Mouse (Mus musculus) heart, adult 9 months (tissue): ENCODE results near the gene Gdi1.
A peak's percentile ranks its signal among the peaks of the same experiment; 100 is the strongest.
"Not testable (repeated sequence)": the region's sequence is repeated elsewhere in the genome, so short reads cannot be mapped to it uniquely, and the experiment has no call there.

Experiments
- DNase-seq, 2 experiments: peaks; one replicate each; pipeline ENCODE4 v3.0.0; 2022; ENCODE audit warnings: low spot score in 2 of 2

Gdi1 gene

GRCm38 (mm10) chrX:74329215-74329671 lies 24.4 kb downstream of the Gdi1 start:
- no peak for DNase-seq

- no peak for DNase-seq
Observed at GRCm38 (mm10) chrX:74330166-74330930, 25.6 kb downstream of the Gdi1 start.

- DNase-seq: no peak
Observed at GRCm38 (mm10) chrX:74352645-74353466, 48.1 kb downstream of the Gdi1 start.

GRCm38 (mm10) chrX:74353467-74353770 lies 48.6 kb downstream of the Gdi1 start, which contains the start of gene Lage3:
TSS of gene Lage3 (minus strand) at chrX:74353618.
- peak; percentile 74 to 79 for DNase-seq

- DNase-seq: not testable (repeated sequence)
Observed at GRCm38 (mm10) chrX:74357069-74357468, 52.3 kb downstream of the Gdi1 start.

- DNase-seq: no peak
Observed at GRCm38 (mm10) chrX:74359171-74359570, 54.4 kb downstream of the Gdi1 start.
